Mouse (Mus musculus) neural tube, embryonic 11.5 days (tissue): ENCODE measurements around the gene Als2cr12. TPM values are rescaled to one million over a fixed set of nuclear protein-coding genes. Genes with fewer than 3 reads are reported as not detected.
"Not testable (repeated sequence)": the region's sequence is repeated elsewhere in the genome, so short reads cannot be mapped to it uniquely, and the experiment has no call there.

Source experiments
- ATAC-seq: fragments of 200-750 bp; cut with Nextera tagmentation; 2 replicates; pipeline ENCODE4 v1.8.0; 2017; ENCODE audit warnings: moderate number of reproducible peaks, mild to moderate bottlenecking, moderate TSS enrichment, moderate library complexity; ENCODE audit not compliant: insufficient read depth, low FRiP score, low TSS enrichment
- DNase-seq: peaks from one replicate; pipeline ENCODE4 v3.0.0-alpha.2; 2015; ENCODE audit warnings: low spot score
- H3K27ac ChIP-seq: fragments of 300-500 bp; sonication (generic); 2 replicates; pipeline ENCODE4 v1.5.1; 2014; ENCODE audit warnings: low read depth, mild to moderate bottlenecking, low read length
- H3K27me3 ChIP-seq: fragments of 300-500 bp; sonication (generic); 2 replicates; pipeline ENCODE4 v1.6.1; 2014; ENCODE audit warnings: mild to moderate bottlenecking, low read length, mixed read lengths; ENCODE audit not compliant: control insufficient read depth, insufficient read depth
- H3K36me3 ChIP-seq: fragments of 300-500 bp; sonication (generic); 2 replicates; pipeline ENCODE4 v1.6.1; 2014; ENCODE audit warnings: mild to moderate bottlenecking, low read length, moderate library complexity, mixed read lengths; ENCODE audit not compliant: control insufficient read depth, insufficient read depth
- H3K4me1 ChIP-seq: fragments of 300-500 bp; sonication (generic); 2 replicates; pipeline ENCODE4 v1.6.1; 2014; ENCODE audit warnings: low read length, mixed read lengths; ENCODE audit not compliant: control insufficient read depth, insufficient read depth
- H3K4me2 ChIP-seq: fragments of 300-500 bp; sonication (generic); 2 replicates; pipeline ENCODE4 v1.6.1; 2014; ENCODE audit warnings: low read depth, mild to moderate bottlenecking, moderate library complexity
- H3K4me3 ChIP-seq: fragments of 300-500 bp; sonication (generic); 2 replicates; pipeline ENCODE4 v1.5.1; 2014; ENCODE audit warnings: low read depth, low read length
- H3K9ac ChIP-seq: fragments of 300-500 bp; sonication (generic); 2 replicates; pipeline ENCODE4 v1.6.1; 2014; ENCODE audit warnings: mild to moderate bottlenecking, low read length
- H3K9me3 ChIP-seq: fragments of 300-500 bp; sonication (generic); 2 replicates; pipeline ENCODE4 v1.6.1; 2016; ENCODE audit warnings: low read length; ENCODE audit not compliant: control insufficient read depth
- WGBS: fragments of 180-500 bp; shearing (Covaris S2); extraction: QIAGEN DNeasy Blood & Tissue Kit; methylation state at CpG from one replicate; pipeline ENCODE4 v1.1.7; 2014; 5-methylcytosine and 5-hydroxymethylcytosine counted together
- polyA plus RNA-seq: library from polyadenylated mRNA; unstranded; fragments of >200 nt; fragmentation: Nextera tagmentation; extraction: Ambion mirVana; gene quantifications from 2 replicates; pipeline ENCODE4 v1.2.1, GENCODE M21; 2014

The Als2cr12 gene
- polyA plus RNA-seq, 1 experiment from 2014 or later = not detected

GRCm38 (mm10) chr1:58615146-58615545 lies 80.6 kb downstream of the Als2cr12 start:
- WGBS = 86% methylated on average over 4 of the region's 4 CpGs
- ATAC-seq = no peak
- Histone ChIP-seq H3K4me3 (no peak overlapping the region), H3K27me3 (no peaks in the 10 kb centered on the region), H3K9me3 (no peaks in the 10 kb centered on the region), H3K36me3 (no peaks in the 10 kb centered on the region), H3K4me2 (no peak overlapping the region), H3K4me1 (no peaks in the 10 kb centered on the region), H3K27ac (no peak overlapping the region), H3K9ac (no peak overlapping the region)
- no peak for DNase-seq

GRCm38 (mm10) chr1:58614424-58614823 lies 81.4 kb downstream of the Als2cr12 start:
- Histone ChIP-seq H3K27me3 (no peaks in the 10 kb centered on the region), H3K36me3 (no peaks in the 10 kb centered on the region), H3K9me3 (no peaks in the 10 kb centered on the region), H3K4me1 (no peaks in the 10 kb centered on the region), H3K27ac (no peak overlapping the region), H3K4me2 (no peak overlapping the region), H3K4me3 (no peak overlapping the region), H3K9ac (no peak overlapping the region)
- no peak for ATAC-seq
- DNase-seq = no peak
- WGBS = 83% methylated on average over 3 of the region's 3 CpGs

GRCm38 (mm10) chr1:58613786-58614185 lies 82.0 kb downstream of the Als2cr12 start:
- ATAC-seq = no peak
- no peaks in the 10 kb centered on the region for H3K9me3 ChIP-seq
- H3K27me3 ChIP-seq = no peaks in the 10 kb centered on the region
- H3K36me3 ChIP-seq = no peaks in the 10 kb centered on the region
- DNase-seq = no peak
- no peaks in the 10 kb centered on the region for H3K4me1 ChIP-seq
- H3K4me2 ChIP-seq = no peak overlapping the region
- no peak overlapping the region for H3K4me3 ChIP-seq
- H3K9ac ChIP-seq = no peak overlapping the region
- no peak overlapping the region for H3K27ac ChIP-seq
- 84% methylated on average over 6 of the region's 6 CpGs for WGBS

- WGBS = 49% methylated on average over 1 of the region's 1 CpGs
- DNase-seq (no peak), ATAC-seq (no peak)
- Histone ChIP-seq H3K36me3 (no peaks in the 10 kb centered on the region), H3K9ac (no peak overlapping the region), H3K4me1 (no peaks in the 10 kb centered on the region), H3K9me3 (no peaks in the 10 kb centered on the region), H3K4me2 (no peak overlapping the region), H3K27ac (no peak overlapping the region), H3K27me3 (no peaks in the 10 kb centered on the region), H3K4me3 (no peak overlapping the region)
Observed at GRCm38 (mm10) chr1:58610611-58611010, 85.2 kb downstream of the Als2cr12 start.

- Histone ChIP-seq H3K27ac (no peak overlapping the region), H3K9ac (no peak overlapping the region), H3K36me3 (no peaks in the 10 kb centered on the region), H3K4me2 (no peak overlapping the region), H3K4me3 (no peak overlapping the region), H3K27me3 (no peaks in the 10 kb centered on the region), H3K9me3 (no peaks in the 10 kb centered on the region), H3K4me1 (no peaks in the 10 kb centered on the region)
- ATAC-seq = no peak
- DNase-seq = no peak
- WGBS = 84% methylated on average over 1 of the region's 1 CpGs
Observed at GRCm38 (mm10) chr1:58610166-58610565, 85.6 kb downstream of the Als2cr12 start.

- 93% methylated on average over 5 of the region's 5 CpGs for WGBS
- not testable (repeated sequence) for ATAC-seq
Observed at GRCm38 (mm10) chr1:58609591-58609990, 86.2 kb downstream of the Als2cr12 start.

GRCm38 (mm10) chr1:58603738-58604137 lies 92.1 kb downstream of the Als2cr12 start:
- Histone ChIP-seq H3K4me2 (no peak overlapping the region), H3K9ac (no peak overlapping the region), H3K4me3 (no peak overlapping the region), H3K36me3 (no peaks in the 10 kb centered on the region), H3K9me3 (no peaks in the 10 kb centered on the region), H3K4me1 (no peaks in the 10 kb centered on the region), H3K27me3 (no peaks in the 10 kb centered on the region), H3K27ac (no peak overlapping the region)
- WGBS = 83% methylated on average over 4 of the region's 4 CpGs
- ATAC-seq (no peak), DNase-seq (no peak)

More at GRCm38 (mm10) chr1:58609591-58609990, 86.2 kb downstream of the Als2cr12 start:
- not testable (repeated sequence) for H3K4me1 ChIP-seq, DNase-seq, H3K36me3 ChIP-seq, H3K27me3 ChIP-seq, H3K27ac ChIP-seq, H3K4me3 ChIP-seq, H3K4me2 ChIP-seq, H3K9me3 ChIP-seq, H3K9ac ChIP-seq

GRCm38 (mm10) chr1:58602681-58603080 lies 93.1 kb downstream of the Als2cr12 start:
- 78% methylated on average over 4 of the region's 4 CpGs for WGBS
- H3K4me1 ChIP-seq = no peaks in the 10 kb centered on the region
- no peak overlapping the region for H3K4me3 ChIP-seq
- H3K36me3 ChIP-seq = no peaks in the 10 kb centered on the region
- DNase-seq (no peak), ATAC-seq (no peak)
- no peak overlapping the region for H3K27ac ChIP-seq
- H3K9me3 ChIP-seq = no peaks in the 10 kb centered on the region
- H3K9ac ChIP-seq = no peak overlapping the region
- H3K4me2 ChIP-seq = no peak overlapping the region
- H3K27me3 ChIP-seq = no peaks in the 10 kb centered on the region
